In the genomic region with DNA sequence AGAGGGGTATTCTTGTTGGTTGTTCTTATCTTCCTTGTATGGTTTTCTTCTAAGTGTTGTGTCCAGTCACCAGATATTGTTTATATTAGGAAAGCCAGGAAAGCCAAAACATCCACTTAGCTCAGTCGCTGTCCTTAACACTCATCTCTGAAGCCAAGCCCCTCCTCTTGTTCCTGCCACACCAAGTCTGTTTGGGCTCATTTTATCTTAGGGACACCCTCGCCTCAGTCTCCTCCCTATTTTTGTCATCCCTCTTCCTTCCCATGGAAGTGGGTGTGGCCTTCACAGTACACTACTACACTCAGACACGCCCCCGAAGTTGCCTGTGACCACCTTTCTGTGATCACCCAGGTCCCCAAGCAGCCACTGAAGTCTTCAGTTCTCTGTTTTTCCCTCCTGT, we compare ENCODE assay signal across 28 mouse cellular contexts. TPM values are rescaled to one million over a fixed set of nuclear protein-coding genes. Genes with fewer than 3 reads are reported as not detected.
DNase-seq lines count a peak whose midpoint lies in the region; ATAC-seq and TF ChIP-seq lines count a peak whose summit lies in the region.
"Had no signal": no experiment of that assay in that cellular context is flagged by ENCODE, and none has a peak within 500 bp of the region (broad histone marks: within the 10 kb centered on the region; RNA-seq: fewer than 3 reads in every experiment).

No protein-coding gene starts in this region.

- no peaks in the 10 kb centered on the region for H3K9me3 ChIP-seq in lung, embryonic 14.5 days (ENCODE audit: low read depth, low read length)
- H3K9me3 ChIP-seq in lung, postnatal 0 days (ENCODE audit: low read length) = no peaks in the 10 kb centered on the region
- no peaks in the 10 kb centered on the region for H3K9me3 ChIP-seq in midbrain, embryonic 15.5 days
- H3K9me3 ChIP-seq: hindbrain, embryonic 13.5 days; limb, embryonic 10.5 days; limb, embryonic 15.5 days; liver, embryonic 15.5 days; midbrain, embryonic 13.5 days; neural tube, embryonic 15.5 days had no signal

- TF ChIP-seq CTCF in lung, embryonic 14.5 days (IDR thresholded peaks at IDR 0.05; ENCODE audit: low read depth) = no peak
- TF ChIP-seq CTCF in lung, adult 2 months (IDR thresholded peaks at IDR 0.05; ENCODE audit: insufficient read depth, low read length) = no peak
- TF ChIP-seq CTCF in lung, postnatal 0 days (IDR thresholded peaks at IDR 0.05) = no peak

- TF ChIP-seq POLR2A in lung, adult 2 months (IDR thresholded peaks at IDR 0.05; ENCODE audit: borderline replicate concordance, extremely low read depth, low read depth, low read length) = no peak

- no peak overlapping the region for H3K9ac ChIP-seq in lung, embryonic 14.5 days
- no peak overlapping the region for H3K9ac ChIP-seq in lung, postnatal 0 days (replicated peaks; ENCODE audit: low read depth)
- H3K9ac ChIP-seq in midbrain, embryonic 15.5 days = no peak overlapping the region
- H3K9ac ChIP-seq: hindbrain, embryonic 13.5 days; limb, embryonic 15.5 days; liver, embryonic 15.5 days; midbrain, embryonic 13.5 days; neural tube, embryonic 15.5 days had no signal

- peak; percentile 90 for ATAC-seq in lung, embryonic 14.5 days (ENCODE audit: insufficient read depth)
- ATAC-seq in lung, postnatal 0 days = peak; percentile 88
- ATAC-seq in midbrain, embryonic 15.5 days (replicated peaks) = no peak
- ATAC-seq: forebrain, embryonic 14.5 days; intestine, embryonic 16.5 days; midbrain, embryonic 13.5 days had no signal

- H3K27ac ChIP-seq in lung, embryonic 14.5 days (ENCODE audit: low read depth) = no peak overlapping the region
- no peak overlapping the region for H3K27ac ChIP-seq in lung, postnatal 0 days (ENCODE audit: low read length)
- H3K27ac ChIP-seq in midbrain, embryonic 15.5 days = no peak overlapping the region
- H3K27ac ChIP-seq: gastrocnemius, adult 2 months; heart, adult 2 months; hindbrain, embryonic 13.5 days; limb, embryonic 10.5 days; limb, embryonic 15.5 days; liver, embryonic 15.5 days; macrophage; midbrain, embryonic 13.5 days; neural tube, embryonic 15.5 days had no signal

- 55% methylated on average over 4 of the region's 4 CpGs for WGBS in lung, embryonic 14.5 days
- 52% methylated on average over 4 of the region's 4 CpGs for WGBS in lung, adult 2 months
- 53% methylated on average over 4 of the region's 4 CpGs for WGBS in lung, postnatal 0 days
- 80% methylated on average over 4 of the region's 4 CpGs for WGBS in midbrain, embryonic 15.5 days

- no peak overlapping the region for H3K4me2 ChIP-seq in lung, embryonic 14.5 days
- no peak overlapping the region for H3K4me2 ChIP-seq in lung, postnatal 0 days (replicated peaks; ENCODE audit: low read depth, low read length)
- H3K4me2 ChIP-seq in midbrain, embryonic 15.5 days = no peak overlapping the region
- H3K4me2 ChIP-seq: hindbrain, embryonic 13.5 days; limb, embryonic 15.5 days; liver, embryonic 15.5 days; midbrain, embryonic 13.5 days; neural tube, embryonic 15.5 days had no signal

- no peaks in the 10 kb centered on the region for H3K36me3 ChIP-seq in lung, embryonic 14.5 days (ENCODE audit: insufficient read depth)
- no peaks in the 10 kb centered on the region for H3K36me3 ChIP-seq in lung, postnatal 0 days (ENCODE audit: insufficient read depth, low read length)
- H3K36me3 ChIP-seq in midbrain, embryonic 15.5 days (replicated peaks) = no peaks in the 10 kb centered on the region
- H3K36me3 ChIP-seq: hindbrain, embryonic 13.5 days; limb, embryonic 10.5 days; limb, embryonic 15.5 days; liver, embryonic 15.5 days; midbrain, embryonic 13.5 days; neural tube, embryonic 15.5 days had no signal

- peak; percentile 82 for DNase-seq in lung, embryonic 14.5 days
- no peak for DNase-seq in lung, adult 2 months
- peak; percentile 53 for DNase-seq in ZHBTc4 (ENCODE audit: low read depth, low spot score)
- peak; percentile 92 for DNase-seq in lung, postnatal 0 days (ENCODE audit: low spot score)
- DNase-seq in frontal cortex, postnatal 25 days (ENCODE audit: low spot score in 2 of 2) = no peak
- DNase-seq: adrenal gland, postnatal 10 days; B cell, adult 2 months; cerebellum, adult 11 months; cerebellum, adult 9-10 months; cerebellum, postnatal 36 days; gastrocnemius, adult 2 months; gastrocnemius, postnatal 36 days; heart, adult 2 months; heart, postnatal 4 days; kidney, adult 8-10 months; kidney, postnatal 14 days; layer of hippocampus, adult 9-11 months; right cerebral cortex, postnatal 14 days had no signal

- no peaks in the 10 kb centered on the region for H3K27me3 ChIP-seq in lung, embryonic 14.5 days (ENCODE audit: insufficient read depth, low read length)
- no peaks in the 10 kb centered on the region for H3K27me3 ChIP-seq in lung, postnatal 0 days (replicated peaks; ENCODE audit: insufficient read depth, low read length)
- H3K27me3 ChIP-seq in midbrain, embryonic 15.5 days (replicated peaks) = no peaks in the 10 kb centered on the region
- H3K27me3 ChIP-seq: hindbrain, embryonic 13.5 days; limb, embryonic 15.5 days; liver, embryonic 15.5 days; midbrain, embryonic 13.5 days; neural tube, embryonic 15.5 days had no signal

- TF ChIP-seq EP300 in lung, postnatal 0 days (IDR thresholded peaks at IDR 0.05) = no peak

- no peak overlapping the region for H3K4me3 ChIP-seq in lung, embryonic 14.5 days (ENCODE audit: low read depth, low read length)
- H3K4me3 ChIP-seq in lung, adult 2 months (replicated peaks; ENCODE audit: extremely low read depth, low read depth, low read length) = no peak overlapping the region
- no peak overlapping the region for H3K4me3 ChIP-seq in lung, postnatal 0 days (ENCODE audit: low read depth, low read length)
- no peak overlapping the region for H3K4me3 ChIP-seq in midbrain, embryonic 15.5 days
- H3K4me3 ChIP-seq: gastrocnemius, adult 2 months; heart, adult 2 months; hindbrain, embryonic 13.5 days; limb, embryonic 10.5 days; limb, embryonic 15.5 days; liver, embryonic 15.5 days; midbrain, embryonic 13.5 days; neural tube, embryonic 15.5 days had no signal

- no peaks in the 10 kb centered on the region for H3K4me1 ChIP-seq in lung, embryonic 14.5 days (ENCODE audit: insufficient read depth)
- H3K4me1 ChIP-seq in lung, adult 2 months (ENCODE audit: control insufficient read depth, insufficient read depth, low read length) = no peaks in the 10 kb centered on the region
- no peaks in the 10 kb centered on the region for H3K4me1 ChIP-seq in lung, postnatal 0 days (ENCODE audit: insufficient read depth, low read depth, low read length)
- H3K4me1 ChIP-seq in midbrain, embryonic 15.5 days = no peaks in the 10 kb centered on the region
- H3K4me1 ChIP-seq: hindbrain, embryonic 13.5 days; limb, embryonic 10.5 days; liver, embryonic 15.5 days; midbrain, embryonic 13.5 days had no signal

RNA-seq across cellular contexts. Expression of a gene that starts 44.5 kb away (rescaled TPM):
- polyA plus RNA-seq in lung, embryonic 14.5 days (2014; fragmentation: Nextera tagmentation; extraction: Ambion mirVana) = 0.26 and 0.46 TPM in 2 replicates
- 2.6 and 2.7 TPM in 2 replicates for polyA plus RNA-seq in lung, adult 2 months (2012; rRNA removed)
- polyA plus RNA-seq in lung, postnatal 0 days (2015; fragmentation: Nextera tagmentation; extraction: Ambion mirVana) = 0.81 and 1.3 TPM in 2 replicates
- 0.29 and 0.39 TPM in 2 replicates for polyA plus RNA-seq in midbrain, embryonic 15.5 days (2015; fragmentation: Nextera tagmentation; extraction: Ambion mirVana)
- polyA plus RNA-seq: macrophage had no signal

Comparison
In these comparisons a context has a peak if more than half of its experiments do, and no peak if none do; other contexts are left out.
1. DNase-seq: peak in lung, embryonic 14.5 days (single experiment), ZHBTc4 (single experiment) and lung, postnatal 0 days (single experiment); none in lung, adult 2 months (single experiment) and frontal cortex, postnatal 25 days (0 of 2).